Mouse (Mus musculus) heart, postnatal 0 days (tissue): ENCODE results near the gene Ank2.

Experiments used
- CTCF ChIP-seq: IDR thresholded peaks from 2 replicates; pipeline ENCODE4 v1.5.1; 2016; ENCODE audit warnings: antibody characterized with exemption, control low read depth, low read depth
- EP300 ChIP-seq: IDR thresholded peaks from 2 replicates; pipeline ENCODE4 v1.6.1; 2016; ENCODE audit warnings: antibody characterized with exemption, low read depth

DNA sequence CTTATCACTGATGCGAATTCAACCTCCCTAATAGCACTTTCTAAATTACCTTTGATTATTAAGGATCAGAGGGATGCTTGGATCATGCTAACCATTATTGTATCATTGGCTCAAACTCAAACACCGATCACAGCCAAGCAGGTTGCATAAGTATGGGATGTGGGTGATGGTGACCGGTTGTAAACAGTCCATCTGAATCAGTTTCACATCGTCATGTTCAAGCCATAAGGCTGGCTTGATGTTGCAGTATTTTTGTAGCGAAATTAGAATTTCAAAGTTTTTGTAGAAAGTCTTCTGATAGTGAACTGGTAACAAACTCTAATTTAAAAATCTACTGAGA, 310.4 kb downstream of the Ank2 start:
- TF ChIP-seq EP300 (no peak), CTCF (no peak)
